Mouse (Mus musculus) ZHBTc4 (cell line): ENCODE results near the gene Mgme1.
A peak's percentile ranks its signal among the peaks of the same experiment; 100 is the strongest.

Source experiments
- DNase-seq: peaks from one replicate; pipeline ENCODE4 v3.0.0-alpha.2; 2011; ENCODE audit warnings: low read depth, low spot score

Mgme1 gene

DNA sequence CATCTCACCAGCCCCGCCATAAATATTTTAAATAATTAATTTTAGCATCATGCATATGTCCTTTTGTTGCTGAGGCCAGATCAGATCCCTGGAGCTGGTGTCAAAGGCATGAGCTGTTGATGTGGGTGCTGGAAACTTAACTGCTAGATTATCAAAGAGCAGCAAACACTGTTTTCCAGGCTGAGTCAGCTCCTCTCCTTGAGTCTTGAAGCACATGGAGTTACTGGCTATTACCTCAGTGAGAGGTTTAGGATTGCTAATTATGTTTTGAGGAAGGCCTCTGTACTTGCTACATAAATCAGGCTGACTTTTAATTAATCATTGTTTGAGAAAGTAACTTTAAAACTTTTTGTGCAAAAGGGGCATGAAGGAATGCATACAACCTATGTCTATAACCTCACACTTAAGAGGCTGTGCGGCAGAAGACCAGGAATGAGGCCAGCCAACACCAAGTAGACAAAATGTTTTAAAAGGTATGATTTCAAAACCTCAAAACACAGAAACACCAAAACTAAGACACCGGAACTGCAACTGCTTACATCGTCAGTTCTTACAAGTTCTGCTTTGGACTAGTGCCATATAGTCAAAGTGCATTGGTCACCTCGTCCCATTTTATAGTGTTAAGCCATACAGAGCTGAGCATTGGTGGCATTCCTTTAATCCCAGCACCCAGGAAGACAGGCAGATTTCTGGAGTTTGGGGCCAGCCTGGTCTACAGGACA, 5.9 kb upstream of the Mgme1 start:
- DNase-seq = peak; percentile 47

DNA sequence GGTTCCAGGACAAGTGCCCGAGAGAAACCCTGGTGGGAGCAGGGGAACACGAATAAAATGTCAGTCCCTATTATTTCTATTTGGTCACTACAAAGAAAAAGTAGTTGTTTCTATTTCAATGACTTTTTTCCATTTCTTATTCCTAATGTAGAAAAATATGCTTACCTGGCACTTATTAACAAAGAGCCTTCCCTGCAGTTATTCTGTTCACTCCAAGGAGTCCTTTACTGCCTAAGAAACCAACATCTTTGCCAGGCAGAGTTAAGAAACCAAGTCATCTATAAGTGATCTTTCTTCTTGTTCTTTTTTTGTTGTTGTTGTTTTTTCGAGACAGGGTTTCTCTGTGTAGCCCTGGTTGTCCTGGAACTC, 5.4 kb upstream of the Mgme1 start:
- DNase-seq = no peak

- peak; percentile 60 for DNase-seq
Observed at GRCm38 (mm10) chr2:144265916-144266683, 4.4 kb upstream of the Mgme1 start.

DNA sequence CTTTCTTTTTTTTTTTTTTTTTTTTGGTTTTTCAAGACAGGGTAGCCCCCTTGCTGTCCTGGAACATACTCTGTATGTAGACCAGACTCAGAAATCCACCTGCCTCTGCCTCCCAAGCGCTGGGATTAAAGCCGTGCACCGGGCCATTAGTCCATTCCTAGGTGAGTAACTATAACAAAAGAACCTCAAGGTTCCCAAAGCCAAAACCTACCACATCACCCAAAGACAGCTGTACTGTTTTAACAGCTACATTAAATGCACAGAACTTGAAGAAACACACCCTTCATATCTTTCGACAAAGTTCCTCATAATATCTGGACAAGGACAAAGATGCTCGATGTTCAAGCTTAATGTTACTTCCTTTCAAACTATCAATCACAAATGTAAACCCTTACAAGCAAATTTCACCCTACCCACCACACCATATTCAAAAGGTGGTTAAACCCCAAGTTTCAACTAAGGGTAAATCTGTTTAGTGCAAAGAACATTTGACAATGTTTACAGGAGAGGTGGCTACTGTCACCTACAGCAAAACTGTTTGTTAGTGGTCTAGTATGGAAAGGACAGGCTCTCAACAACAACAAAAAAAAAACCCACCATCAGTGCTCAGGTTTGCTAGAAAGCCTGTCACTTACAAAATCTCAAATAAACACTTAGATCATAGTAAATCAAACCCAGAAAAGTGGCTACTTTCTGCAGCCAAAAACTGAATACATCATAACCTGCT, 3.3 kb upstream of the Mgme1 start:
- DNase-seq = peak; percentile 48

GRCm38 (mm10) chr2:144267731-144268015, 2.8 kb upstream of the Mgme1 start:
- no peak for DNase-seq

DNA sequence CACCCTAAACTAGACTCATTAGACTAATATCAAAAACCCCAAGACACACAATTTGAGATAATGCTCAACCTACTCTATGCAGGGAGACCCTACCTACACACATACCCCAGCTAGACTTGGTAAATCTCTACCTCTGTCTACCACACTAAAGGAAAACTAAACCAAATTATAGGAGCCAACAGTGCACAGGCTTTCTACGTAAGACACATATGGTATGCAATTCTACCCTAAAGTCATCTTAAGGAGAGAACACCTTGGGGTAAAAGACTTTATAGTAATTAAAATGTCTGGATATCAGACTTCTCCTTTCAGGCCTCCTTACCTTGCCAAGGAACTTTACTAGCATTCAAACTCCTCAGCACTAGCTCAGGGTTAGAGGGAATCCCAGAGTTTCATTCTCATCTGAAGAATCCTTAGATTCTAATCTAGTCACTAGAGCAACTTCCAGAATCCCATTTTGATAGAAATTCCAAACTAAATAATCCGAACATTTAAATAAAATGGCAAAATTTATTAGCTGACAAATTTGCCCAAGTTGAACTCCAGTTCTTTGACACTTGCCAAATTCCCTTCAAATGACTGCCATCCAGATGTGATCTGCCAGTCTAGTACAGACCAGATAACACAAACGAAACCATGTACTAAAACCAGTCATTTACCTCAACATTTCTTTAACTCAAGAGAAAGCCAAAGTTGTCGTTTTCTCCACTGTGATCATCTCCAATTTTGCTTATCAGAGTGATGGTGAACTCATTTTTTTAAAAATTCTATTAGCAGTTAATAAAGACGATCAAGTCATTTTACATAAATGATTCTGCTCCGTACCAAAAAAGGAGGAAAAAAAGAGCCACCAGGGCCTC, 1.8 kb upstream of the Mgme1 start:
- DNase-seq = no peak

DNA sequence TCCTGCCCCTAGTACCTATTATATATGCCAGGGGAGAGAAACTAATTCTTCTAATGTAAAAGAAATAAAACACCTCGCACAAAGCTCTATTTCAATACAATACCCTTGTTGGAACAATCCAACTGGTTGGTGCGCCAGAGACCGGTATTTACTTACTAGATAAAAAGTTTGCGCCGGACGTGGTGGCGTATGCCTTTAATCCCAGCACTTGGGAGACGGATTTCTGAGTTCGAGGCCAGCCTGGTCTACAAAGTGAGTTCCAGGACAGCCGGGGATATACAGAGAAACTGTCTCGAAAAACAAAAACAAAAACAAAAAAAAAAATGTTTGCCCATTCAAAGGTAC, 1.2 kb upstream of the Mgme1 start:
- DNase-seq = no peak

DNA sequence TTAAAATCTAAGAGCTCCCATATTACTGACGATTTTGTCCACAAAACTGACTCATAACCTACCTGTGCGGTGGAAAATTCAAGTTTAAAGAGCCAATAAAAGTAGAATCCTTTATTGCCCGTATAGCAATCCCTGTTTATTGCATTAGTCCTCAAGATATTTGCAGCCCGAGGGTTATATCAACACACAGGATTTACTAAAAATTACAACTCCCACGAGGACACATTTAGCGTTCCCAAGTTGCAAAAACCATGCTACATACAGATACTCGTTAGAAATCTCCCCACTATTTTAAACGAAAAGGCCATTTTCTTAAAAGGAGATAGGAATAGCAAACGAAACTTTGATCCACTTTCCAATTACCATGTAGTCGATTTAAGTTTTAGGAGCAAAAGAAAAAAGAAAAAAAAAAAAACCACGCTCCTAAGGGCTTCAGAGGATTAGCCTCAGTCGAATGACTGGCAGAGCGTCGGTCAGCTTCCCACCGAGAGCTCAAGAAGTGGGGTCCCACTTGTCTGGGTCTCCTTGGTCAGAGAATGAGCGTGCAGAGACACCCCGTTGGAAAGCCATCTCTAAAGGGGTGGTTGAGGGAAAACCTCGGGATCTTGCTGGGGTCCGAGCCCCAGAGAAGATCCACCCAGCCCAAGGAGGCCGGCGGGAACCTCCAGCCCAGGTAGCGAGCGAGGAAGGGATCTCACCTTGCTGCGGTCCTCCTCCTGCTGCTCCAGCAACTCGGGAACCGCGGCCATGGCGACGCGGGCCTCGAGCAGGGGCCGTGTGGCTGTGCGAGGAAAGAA, 586 bp upstream of the Mgme1 start:
- DNase-seq = no peak

DNA sequence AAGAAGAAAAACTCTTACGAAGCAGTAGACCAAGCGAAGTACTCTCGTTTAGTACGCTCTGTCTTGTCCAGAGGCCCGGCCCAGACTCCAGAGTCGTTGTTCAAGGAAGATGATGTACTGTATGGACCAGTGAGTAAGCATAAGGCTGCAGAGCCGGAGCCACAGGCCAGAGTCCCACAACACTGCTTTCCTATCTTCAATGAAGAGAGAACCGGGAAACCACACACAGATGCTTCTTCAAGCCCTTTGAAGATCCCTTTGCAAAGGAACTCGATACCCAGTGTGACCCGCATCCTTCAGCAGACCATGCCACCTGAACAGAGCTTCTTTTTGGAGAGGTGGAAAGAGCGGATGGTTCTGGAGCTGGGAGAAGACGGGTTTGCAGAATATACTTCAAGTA, 1.6 kb downstream of the Mgme1 start:
- DNase-seq = no peak

GRCm38 (mm10) chr2:144274741-144275140, 4.3 kb downstream of the Mgme1 start:
- peak; percentile 75 for DNase-seq

DNA sequence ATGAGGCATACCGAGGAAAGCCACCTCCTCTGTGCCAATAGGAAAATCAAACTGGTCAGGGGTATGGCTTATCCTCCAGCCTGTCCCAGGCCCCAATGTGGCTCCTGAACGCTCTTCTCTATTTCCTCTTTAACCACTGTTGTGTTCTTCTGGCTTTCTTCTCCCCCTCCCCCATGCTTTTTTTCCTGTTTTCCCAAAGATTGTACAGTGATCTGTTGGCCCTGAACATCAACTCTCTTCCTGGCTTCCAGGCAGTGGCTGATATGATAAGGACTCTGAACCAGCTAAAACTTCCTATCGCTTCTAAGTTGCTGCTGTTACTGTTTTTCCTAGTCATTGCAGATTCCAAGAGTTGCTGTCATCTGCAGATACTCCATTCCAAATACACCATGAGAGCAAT, 6.4 kb downstream of the Mgme1 start:
- DNase-seq = no peak

- no peak for DNase-seq
Observed at GRCm38 (mm10) chr2:144279742-144280141, 9.3 kb downstream of the Mgme1 start.

DNA sequence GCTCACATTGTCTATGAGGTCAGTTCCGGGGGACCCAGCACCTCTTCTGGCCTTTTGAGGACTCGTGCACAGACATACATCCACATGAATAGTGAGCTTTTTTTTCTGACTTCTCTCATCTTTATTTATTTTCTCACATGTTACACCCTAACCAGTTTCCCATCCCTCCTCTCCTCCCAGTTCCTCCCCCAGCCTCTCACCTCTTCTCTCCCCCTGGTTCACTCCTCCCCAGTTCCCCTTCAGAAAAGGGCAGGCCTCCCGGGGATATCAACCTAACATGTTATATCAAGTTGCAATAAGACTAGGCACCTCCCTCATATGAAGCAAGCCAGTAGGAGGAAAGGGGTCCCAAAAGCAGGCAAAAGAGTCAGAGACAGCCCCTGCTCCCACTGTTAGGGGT, 10.1 kb downstream of the Mgme1 start:
- DNase-seq = no peak

DNA sequence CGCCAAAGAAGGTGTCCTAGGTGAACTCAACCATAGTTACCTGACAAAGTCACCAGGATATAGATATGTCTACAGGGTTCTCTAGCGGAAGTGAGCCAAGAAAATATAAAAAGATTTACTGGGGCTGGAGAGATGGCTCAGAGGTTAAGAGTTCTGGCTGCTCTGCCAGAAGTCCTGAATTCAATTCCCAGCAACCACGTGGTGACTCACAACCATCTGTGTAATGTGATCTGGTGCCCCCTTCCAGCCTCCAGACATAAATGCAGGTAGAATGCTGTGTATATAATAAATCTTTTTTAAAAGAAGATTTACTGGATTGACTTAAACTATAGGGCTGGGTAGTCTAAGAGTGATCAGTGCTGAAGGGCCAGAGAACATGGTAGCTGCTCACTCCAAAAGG, 11.0 kb downstream of the Mgme1 start:
- no peak for DNase-seq

- DNase-seq = no peak
Observed at GRCm38 (mm10) chr2:144290321-144290720, 19.9 kb downstream of the Mgme1 start.

GRCm38 (mm10) chr2:144291600-144292305, 21.3 kb downstream of the Mgme1 start:
- DNase-seq = no peak

DNA sequence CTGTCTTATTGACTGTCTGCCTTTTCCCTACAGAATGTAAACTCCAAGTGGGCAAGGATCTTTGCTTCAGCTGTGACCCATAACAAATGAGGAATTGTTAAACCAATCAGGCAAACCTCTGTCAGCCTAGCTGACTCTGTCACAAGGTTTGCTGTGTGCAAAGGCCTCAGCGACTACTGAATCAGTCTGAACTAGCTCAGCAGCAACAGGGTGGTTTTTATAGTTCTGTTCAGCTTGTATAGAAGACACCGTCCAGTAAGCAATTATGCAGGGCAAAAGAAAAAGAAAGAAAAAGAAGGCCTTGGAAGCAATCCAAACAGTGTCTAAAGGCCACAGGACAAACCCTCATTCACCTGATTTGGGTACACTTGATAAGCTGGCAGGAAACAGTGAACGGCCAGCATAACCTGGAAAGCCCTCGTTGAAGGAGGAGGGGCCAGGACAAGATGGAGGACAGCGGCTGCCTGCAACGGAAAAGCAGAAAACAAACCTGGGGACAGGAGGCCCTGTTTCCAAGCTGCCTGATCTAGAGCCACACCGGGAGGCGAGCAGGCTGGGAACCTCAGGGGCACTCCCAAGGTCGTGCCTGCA, 24.8 kb downstream of the Mgme1 start:
- DNase-seq = peak; percentile 73

DNA sequence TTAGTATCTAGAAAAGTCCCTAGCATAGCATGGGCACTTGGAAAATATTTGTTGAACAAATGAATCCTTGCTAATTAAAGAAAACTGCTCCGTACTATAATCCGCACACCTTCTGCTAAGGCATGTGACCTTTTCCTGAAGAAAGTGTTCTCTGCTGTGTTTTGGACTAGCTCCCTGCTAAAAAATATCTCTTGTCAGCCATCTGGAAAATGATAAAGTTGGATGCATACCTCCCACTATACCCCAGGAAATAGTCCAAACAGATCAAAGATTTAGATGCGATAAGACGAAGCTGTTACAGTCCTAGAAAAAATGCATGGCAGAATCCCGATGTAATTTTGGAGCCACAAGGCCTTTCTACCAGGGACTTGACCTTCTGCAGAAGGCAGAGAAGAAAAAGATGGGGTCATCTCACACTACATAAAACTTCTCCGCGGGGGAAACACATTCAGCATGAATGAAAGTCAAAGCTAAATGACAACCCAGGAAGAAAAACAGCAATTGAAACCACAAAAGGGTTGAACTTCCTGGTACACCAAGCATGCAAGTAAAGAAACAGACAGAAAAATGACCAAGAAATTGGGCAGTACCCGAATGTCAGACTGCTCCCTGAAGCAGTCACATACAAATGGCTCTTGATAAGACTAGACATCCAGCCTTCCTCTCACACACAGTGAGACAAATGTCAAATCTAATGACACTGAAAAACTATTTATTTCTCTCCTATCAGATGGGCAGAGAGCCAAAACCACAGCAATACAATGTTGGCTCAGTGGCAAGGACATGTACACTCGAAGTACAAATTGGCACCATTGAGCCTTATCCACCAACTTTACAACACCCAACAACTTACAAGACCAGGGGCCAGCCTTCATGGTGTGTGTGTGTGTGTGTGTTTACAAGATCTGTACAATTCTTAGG, 29.5 kb downstream of the Mgme1 start:
- no peak for DNase-seq

- DNase-seq = no peak
Observed at GRCm38 (mm10) chr2:144301101-144301500, 30.6 kb downstream of the Mgme1 start.
